Mouse (Mus musculus): ENCODE measurements at regions not wholly inside any gene's neighbourhood (a gene's known extent, or its start where the extent isn't known, plus 50 kb on each side); places are given as distances from the start of the nearest gene placed in this dataset.

- Histone ChIP-seq H3K9me3 (ENCODE audit: control insufficient read depth, low read length) (no peaks in the 10 kb centered on the region), H3K36me3 (ENCODE audit: control insufficient read depth, insufficient read depth, low read length) (no peaks in the 10 kb centered on the region), H3K4me2 (replicated peaks; ENCODE audit: low read depth, low read length, severe bottlenecking) (no peak overlapping the region), H3K9ac (ENCODE audit: low read depth, low read length, severe bottlenecking) (no peak overlapping the region), H3K4me3 (replicated peaks; ENCODE audit: low read length) (no peak overlapping the region), H3K27ac (replicated peaks; ENCODE audit: low read depth, low read length) (no peak overlapping the region), H3K27me3 (ENCODE audit: control insufficient read depth, insufficient read depth, low read length) (no peaks in the 10 kb centered on the region), H3K4me1 (ENCODE audit: control insufficient read depth, insufficient read depth, low read length) (no peaks in the 10 kb centered on the region)
- ATAC-seq (ENCODE audit: low FRiP score, low read depth) (no peak), DNase-seq (ENCODE audit: low spot score) (no peak)
- 64% methylated on average over 12 of the region's 12 CpGs for WGBS
- no peak for TF ChIP-seq POLR2A (IDR thresholded peaks at IDR 0.05; ENCODE audit: borderline replicate concordance, extremely low read depth, insufficient read depth, insufficient read length)
Measured at GRCm38 (mm10) chr9:89841866-89842775, 67.6 kb upstream of the Rasgrf1 start.

- no peak for TF ChIP-seq POLR2A (IDR thresholded peaks at IDR 0.05; ENCODE audit: borderline replicate concordance, extremely low read depth, insufficient read depth, insufficient read length)
- WGBS = 44% methylated on average over 2 of the region's 2 CpGs
- H3K27ac ChIP-seq (replicated peaks; ENCODE audit: low read depth, low read length) = no peak overlapping the region
Measured at GRCm38 (mm10) chr9:89841371-89841770, 68.3 kb upstream of the Rasgrf1 start.

DNA sequence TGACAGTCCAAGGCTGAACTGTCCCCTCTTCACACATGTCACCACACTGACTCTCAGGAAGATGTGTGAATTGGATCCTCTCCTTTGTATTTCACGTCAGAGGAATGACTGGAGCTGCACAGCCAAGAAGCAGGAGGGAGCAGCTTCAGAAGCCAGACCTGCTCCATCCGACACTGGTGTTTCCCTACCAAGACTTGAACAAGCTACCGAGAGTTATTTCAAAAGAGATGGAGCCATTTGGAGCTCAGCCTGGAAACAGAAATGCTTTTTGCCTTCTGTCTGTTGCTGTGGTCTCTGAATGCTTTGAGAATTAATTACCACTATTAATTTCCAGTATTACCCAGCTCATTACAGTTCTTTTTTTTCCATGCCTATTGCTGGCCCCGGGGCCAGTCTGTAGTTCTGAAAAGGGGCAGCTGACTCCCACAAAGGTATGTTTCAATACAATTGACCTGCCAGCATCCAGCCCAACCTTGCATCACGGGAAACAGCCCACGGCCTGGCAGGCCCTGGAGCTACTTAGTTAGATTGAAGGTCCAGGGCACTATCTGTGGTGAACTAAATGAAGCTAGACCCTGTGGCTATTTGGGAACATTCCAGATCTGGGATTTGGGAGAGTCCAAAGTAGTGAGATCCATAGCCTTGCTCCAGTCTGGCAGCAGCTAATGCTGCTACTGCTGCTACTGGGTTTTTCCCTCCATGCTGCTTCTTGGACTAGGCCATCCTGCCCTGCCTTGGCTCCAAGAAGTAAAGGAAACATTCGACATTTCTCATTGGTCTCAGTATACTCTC lies 73.1 kb upstream of the Rasgrf1 start:
- Histone ChIP-seq H3K9me3 (ENCODE audit: control insufficient read depth, low read length) (no peaks in the 10 kb centered on the region), H3K9ac (ENCODE audit: low read depth, low read length, severe bottlenecking) (no peak overlapping the region), H3K27me3 (ENCODE audit: control insufficient read depth, insufficient read depth, low read length) (no peaks in the 10 kb centered on the region), H3K4me2 (replicated peaks; ENCODE audit: low read depth, low read length, severe bottlenecking) (no peak overlapping the region), H3K4me3 (replicated peaks; ENCODE audit: low read length) (no peak overlapping the region), H3K4me1 (ENCODE audit: control insufficient read depth, insufficient read depth, low read length) (no peaks in the 10 kb centered on the region), H3K27ac (replicated peaks; ENCODE audit: low read depth, low read length) (no peak overlapping the region), H3K36me3 (ENCODE audit: control insufficient read depth, insufficient read depth, low read length) (no peaks in the 10 kb centered on the region)
- no peak for ATAC-seq (ENCODE audit: low FRiP score, low read depth)
- 81% methylated on average over 7 of the region's 7 CpGs for WGBS
- TF ChIP-seq POLR2A (IDR thresholded peaks at IDR 0.05; ENCODE audit: borderline replicate concordance, extremely low read depth, insufficient read depth, insufficient read length) = no peak
- DNase-seq (ENCODE audit: low spot score) = no peak

More at GRCm38 (mm10) chr9:89841371-89841770, 68.3 kb upstream of the Rasgrf1 start:
- Histone ChIP-seq H3K4me3 (replicated peaks; ENCODE audit: low read length) (no peak overlapping the region), H3K4me2 (replicated peaks; ENCODE audit: low read depth, low read length, severe bottlenecking) (no peak overlapping the region), H3K9ac (ENCODE audit: low read depth, low read length, severe bottlenecking) (no peak overlapping the region), H3K36me3 (ENCODE audit: control insufficient read depth, insufficient read depth, low read length) (no peaks in the 10 kb centered on the region), H3K27me3 (ENCODE audit: control insufficient read depth, insufficient read depth, low read length) (no peaks in the 10 kb centered on the region), H3K9me3 (ENCODE audit: control insufficient read depth, low read length) (no peaks in the 10 kb centered on the region), H3K4me1 (ENCODE audit: control insufficient read depth, insufficient read depth, low read length) (no peaks in the 10 kb centered on the region)
- no peak for DNase-seq (ENCODE audit: low spot score)
- ATAC-seq (ENCODE audit: low FRiP score, low read depth) = no peak

- no peak overlapping the region for H3K9ac ChIP-seq (ENCODE audit: low read depth, low read length, severe bottlenecking)
- H3K4me3 ChIP-seq (replicated peaks; ENCODE audit: low read length) = no peak overlapping the region
- no peaks in the 10 kb centered on the region for H3K9me3 ChIP-seq (ENCODE audit: control insufficient read depth, low read length)
- H3K4me1 ChIP-seq (ENCODE audit: control insufficient read depth, insufficient read depth, low read length) = no peaks in the 10 kb centered on the region
- no peak overlapping the region for H3K27ac ChIP-seq (replicated peaks; ENCODE audit: low read depth, low read length)
- TF ChIP-seq POLR2A (IDR thresholded peaks at IDR 0.05; ENCODE audit: borderline replicate concordance, extremely low read depth, insufficient read depth, insufficient read length) = no peak
- ATAC-seq (ENCODE audit: low FRiP score, low read depth) = no peak
- H3K27me3 ChIP-seq (ENCODE audit: control insufficient read depth, insufficient read depth, low read length) = no peaks in the 10 kb centered on the region
- H3K4me2 ChIP-seq (replicated peaks; ENCODE audit: low read depth, low read length, severe bottlenecking) = no peak overlapping the region
- no peaks in the 10 kb centered on the region for H3K36me3 ChIP-seq (ENCODE audit: control insufficient read depth, insufficient read depth, low read length)
- WGBS = 86% methylated on average over 9 of the region's 9 CpGs
- no peak for DNase-seq (ENCODE audit: low spot score)
Measured at GRCm38 (mm10) chr9:89833596-89833995, 76.1 kb upstream of the Rasgrf1 start.

DNA sequence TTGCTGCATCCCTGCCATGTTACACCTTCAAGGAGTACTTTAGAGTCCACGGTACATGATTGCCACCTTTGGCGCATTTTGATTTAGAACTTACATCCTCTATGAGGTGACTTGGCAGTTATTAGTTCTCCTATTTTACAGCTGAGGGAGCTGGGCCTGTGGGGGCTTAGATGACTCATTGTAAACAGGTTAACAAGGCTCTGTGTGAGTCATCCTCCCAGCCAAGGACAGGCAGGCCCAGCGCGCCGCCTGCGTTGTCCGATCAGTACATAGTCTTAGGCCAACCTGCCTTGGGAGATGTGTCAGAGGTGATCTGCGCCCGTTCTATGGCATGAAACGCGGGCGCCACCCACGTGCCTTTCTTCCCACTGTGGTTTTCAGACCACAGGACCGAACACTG lies 77.9 kb upstream of the Rasgrf1 start:
- no peak for TF ChIP-seq POLR2A (IDR thresholded peaks at IDR 0.05; ENCODE audit: borderline replicate concordance, extremely low read depth, insufficient read depth, insufficient read length)
- no peak for DNase-seq (ENCODE audit: low spot score)
- no peak for ATAC-seq (ENCODE audit: low FRiP score, low read depth)
- H3K27ac ChIP-seq (replicated peaks; ENCODE audit: low read depth, low read length) = no peak overlapping the region
- 88% methylated on average over 14 of the region's 14 CpGs for WGBS
- no peaks in the 10 kb centered on the region for H3K27me3 ChIP-seq (ENCODE audit: control insufficient read depth, insufficient read depth, low read length)
- no peaks in the 10 kb centered on the region for H3K9me3 ChIP-seq (ENCODE audit: control insufficient read depth, low read length)
- H3K4me2 ChIP-seq (replicated peaks; ENCODE audit: low read depth, low read length, severe bottlenecking) = no peak overlapping the region
- no peak overlapping the region for H3K4me3 ChIP-seq (replicated peaks; ENCODE audit: low read length)
- no peaks in the 10 kb centered on the region for H3K36me3 ChIP-seq (ENCODE audit: control insufficient read depth, insufficient read depth, low read length)
- no peak overlapping the region for H3K9ac ChIP-seq (ENCODE audit: low read depth, low read length, severe bottlenecking)
- H3K4me1 ChIP-seq (ENCODE audit: control insufficient read depth, insufficient read depth, low read length) = no peaks in the 10 kb centered on the region

All from limb, embryonic 14.5 days (tissue).